In genomic region chr2:65075840-65076239, GRCm38 (mm10) we compare ENCODE assay signal across 16 mouse cellular contexts.
"Had no signal": no experiment of that assay in that cellular context is flagged by ENCODE, and none has a peak within 500 bp of the region (broad histone marks: within the 10 kb centered on the region; RNA-seq: fewer than 3 reads in every experiment).

No protein-coding gene starts in this region.

- H3K4me1 ChIP-seq: kidney, embryonic 15.5 days; limb, embryonic 13.5 days; liver, embryonic 12.5 days; liver, embryonic 15.5 days; lung, embryonic 15.5 days had no signal

- H3K9ac ChIP-seq: kidney, embryonic 15.5 days; limb, embryonic 13.5 days; liver, embryonic 12.5 days; liver, embryonic 15.5 days; lung, embryonic 15.5 days had no signal

- H3K27ac ChIP-seq: kidney, embryonic 15.5 days; limb, embryonic 13.5 days; liver, embryonic 12.5 days; liver, embryonic 15.5 days; lung, embryonic 15.5 days had no signal

- H3K27me3 ChIP-seq: kidney, embryonic 15.5 days; limb, embryonic 13.5 days; liver, embryonic 12.5 days; liver, embryonic 15.5 days; lung, embryonic 15.5 days had no signal

- H3K4me2 ChIP-seq: kidney, embryonic 15.5 days; limb, embryonic 13.5 days; liver, embryonic 12.5 days; liver, embryonic 15.5 days; lung, embryonic 15.5 days had no signal

- H3K4me3 ChIP-seq: kidney, embryonic 15.5 days; limb, embryonic 13.5 days; liver, embryonic 12.5 days; liver, embryonic 15.5 days; lung, embryonic 15.5 days had no signal

- DNase-seq: kidney, adult 11 months; kidney, adult 8-10 months; kidney, postnatal 10 days; left cerebral cortex, postnatal 4 days; liver; lung, adult 18-20 months; lung, postnatal 10 days; lung, postnatal 4 days; thymus, adult 2 months; thymus, postnatal 14 days; thymus, postnatal 4 days had no signal

- H3K9me3 ChIP-seq: kidney, embryonic 15.5 days; limb, embryonic 13.5 days; liver, embryonic 12.5 days; liver, embryonic 15.5 days; lung, embryonic 15.5 days had no signal

- H3K36me3 ChIP-seq: kidney, embryonic 15.5 days; limb, embryonic 13.5 days; liver, embryonic 12.5 days; liver, embryonic 15.5 days; lung, embryonic 15.5 days had no signal

- ATAC-seq: liver, embryonic 12.5 days had no signal
